Mouse (Mus musculus) hindbrain, postnatal 0 days (tissue): Measurements from ENCODE around the gene AW146154. TPM values are rescaled to one million over a fixed set of nuclear protein-coding genes. Genes with fewer than 3 reads are reported as not detected.
"Not testable (repeated sequence)": the region's sequence is repeated elsewhere in the genome, so short reads cannot be mapped to it uniquely, and the experiment has no call there.

ENCODE experiments used
- ATAC-seq: fragments of 200-750 bp; cut with Nextera tagmentation; 2 replicates; pipeline ENCODE4 v1.8.0; 2017; ENCODE audit warnings: mild to moderate bottlenecking, moderate TSS enrichment, moderate library complexity
- DNase-seq: peaks from one replicate; pipeline ENCODE4 v3.0.0-alpha.2; 2015; ENCODE audit warnings: low spot score
- H3K27ac ChIP-seq: fragments of 300-500 bp; sonication (generic); 2 replicates; pipeline ENCODE4 v1.5.1; 2014; ENCODE audit warnings: mild to moderate bottlenecking
- H3K27me3 ChIP-seq: fragments of 300-500 bp; sonication (generic); 2 replicates; pipeline ENCODE4 v1.6.1; 2014; ENCODE audit warnings: low read length, mixed read lengths; ENCODE audit not compliant: insufficient read depth
- H3K36me3 ChIP-seq: fragments of 300-500 bp; sonication (generic); 2 replicates; pipeline ENCODE4 v1.6.1; 2014; ENCODE audit warnings: low read length, mixed read lengths; ENCODE audit not compliant: insufficient read depth
- H3K4me1 ChIP-seq: fragments of 300-500 bp; sonication (generic); 2 replicates; pipeline ENCODE4 v1.6.1; 2014; ENCODE audit warnings: antibody characterized with exemption, low read length, mixed read lengths; ENCODE audit not compliant: insufficient read depth
- H3K4me2 ChIP-seq: fragments of 300-500 bp; sonication (generic); 2 replicates; pipeline ENCODE4 v1.6.1; 2014; ENCODE audit warnings: low read depth, mild to moderate bottlenecking, low read length, moderate library complexity, mixed read lengths
- H3K4me3 ChIP-seq: fragments of 300-500 bp; sonication (generic); 2 replicates; pipeline ENCODE4 v1.5.1; 2014; ENCODE audit warnings: low read length
- H3K9ac ChIP-seq: fragments of 300-500 bp; sonication (generic); replicated peaks from 2 replicates; pipeline ENCODE4 v1.6.1; 2014; ENCODE audit warnings: mild to moderate bottlenecking, low read length, moderate library complexity, mixed read lengths
- H3K9me3 ChIP-seq: fragments of 300-500 bp; sonication (generic); 2 replicates; pipeline ENCODE4 v1.6.1; 2016; ENCODE audit warnings: low read length, mixed read lengths
- CTCF ChIP-seq: IDR thresholded peaks from 2 replicates; pipeline ENCODE4 v1.5.1; 2016; ENCODE audit warnings: antibody characterized with exemption, control low read depth, low read depth
- WGBS: fragments of 180-500 bp; shearing (Covaris S2); extraction: QIAGEN DNeasy Blood & Tissue Kit; methylation state at CpG from one replicate; pipeline ENCODE4 v1.1.7; 2014; 5-methylcytosine and 5-hydroxymethylcytosine counted together
- polyA plus RNA-seq: library from polyadenylated mRNA; unstranded; fragments of >200 nt; fragmentation: Nextera tagmentation; extraction: Ambion mirVana; gene quantifications from 2 replicates; pipeline ENCODE4 v1.2.1, GENCODE M21; 2015
- total RNA-seq: library from RNA; depleted of rRNA; stranded (reverse); fragments of >200 nt; gene quantifications from 2 replicates; pipeline ENCODE4 v1.2.3, GENCODE M21; 2014; rRNA removed

Gene AW146154
- total and polyA plus RNA-seq, 2 experiments from 2014 or later = 3.6 to 5.3 TPM

DNA sequence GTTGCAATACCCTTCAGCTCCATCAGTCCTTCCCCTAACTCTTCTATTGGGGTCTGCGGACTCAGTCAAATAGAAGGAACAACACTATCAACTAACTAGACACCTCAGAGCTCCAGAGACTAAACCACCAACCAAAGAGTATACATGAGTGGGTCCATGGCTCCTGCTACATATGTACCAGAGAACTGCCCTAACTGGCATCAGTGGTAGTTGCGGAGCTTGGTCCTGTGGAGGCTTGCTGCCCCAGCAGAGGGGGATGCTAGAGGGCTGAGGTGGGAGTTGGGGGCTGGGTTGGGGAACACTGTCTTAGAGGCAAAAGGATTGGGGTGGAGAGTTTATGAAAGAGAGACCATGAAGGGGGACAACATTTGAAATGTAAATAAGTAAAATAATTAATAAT is 1.8 kb downstream of the AW146154 start:
- Histone ChIP-seq H3K36me3 (no peaks in the 10 kb centered on the region), H3K27ac (no peak overlapping the region), H3K4me2 (no peak overlapping the region), H3K9ac (no peak overlapping the region), H3K4me1 (no peaks in the 10 kb centered on the region), H3K9me3 (peaks cover 4% of the 10 kb centered on the region; the same call in 1 of the 2 replicates), H3K27me3 (no peaks in the 10 kb centered on the region), H3K4me3 (no peak overlapping the region)
- no peak for TF ChIP-seq CTCF
- ATAC-seq = no peak
- 100% methylated on average over 2 of the region's 2 CpGs for WGBS
- no peak for DNase-seq

- ATAC-seq (peak; percentile 64; the same call in 1 of the 2 replicates), DNase-seq (peak; percentile 3)
- 14% methylated on average over 10 of the region's 10 CpGs for WGBS
- Histone ChIP-seq H3K4me3 (0 out of 2 replicates have a peak overlapping the region, but pooled peaks have one; percentile 7), H3K4me2 (0 out of 2 replicates have a peak overlapping the region, but pooled peaks have one; percentile 21), H3K9me3 (0 out of 2 replicates have a peak, but pooled peaks cover 7% of the 10 kb centered on the region), H3K4me1 (no peaks in the 10 kb centered on the region), H3K36me3 (no peaks in the 10 kb centered on the region), H3K27me3 (no peaks in the 10 kb centered on the region), H3K27ac (no peak overlapping the region), H3K9ac (no peak overlapping the region)
- no peak for TF ChIP-seq CTCF
Measured at GRCm38 (mm10) chr7:41451864-41452263, 47.8 kb downstream of the AW146154 start.

DNA sequence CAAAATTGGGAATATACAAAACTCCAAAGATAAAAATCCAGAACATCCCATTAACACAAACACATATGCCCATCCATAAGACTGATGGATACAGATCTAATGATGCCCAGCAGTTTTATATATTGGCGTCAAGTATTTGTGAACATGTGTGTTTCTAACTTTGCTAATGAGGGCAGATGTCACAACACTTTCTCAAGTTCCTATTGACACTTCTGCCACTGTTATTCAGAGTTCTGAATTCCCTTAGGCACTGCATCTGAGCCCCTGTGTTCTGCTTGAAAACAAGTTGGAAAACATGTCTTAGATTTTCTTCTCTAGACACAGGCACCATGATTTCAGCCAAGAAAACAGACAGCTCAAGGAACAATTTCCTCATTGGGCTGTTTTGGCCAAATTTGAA is 51.1 kb downstream of the AW146154 start, which contains the start of gene Vmn2r57:
Gene Vmn2r57, minus strand, starts transcription at position 101 of the 400 bp plus-strand sequence.
- not testable (repeated sequence) for H3K27ac ChIP-seq, H3K36me3 ChIP-seq, H3K4me3 ChIP-seq, H3K4me1 ChIP-seq, H3K27me3 ChIP-seq, DNase-seq, H3K9ac ChIP-seq, H3K4me2 ChIP-seq, ATAC-seq, H3K9me3 ChIP-seq
- 68% methylated on average over 1 of the region's 1 CpGs for WGBS

Other genes starting within 250 kb of the AW146154 start
- 2.8 and 5.2 TPM in 2 replicates for gene AI987944, start 106.5 kb downstream of the AW146154 start, total RNA-seq
- 7.4 and 8.4 TPM in 2 replicates for gene AI987944, start 106.5 kb downstream of the AW146154 start, polyA plus RNA-seq
- 0.07 and 0.58 TPM in 2 replicates for gene Vmn2r57, start 51.2 kb downstream of the AW146154 start, total RNA-seq
- 0.45 and 0.47 TPM in 2 replicates for gene Vmn2r57, start 51.2 kb downstream of the AW146154 start, polyA plus RNA-seq
- 0.11 TPM in 1 of 2 replicates, not detected in the other for gene Gm20449, start 473 bp downstream of the AW146154 start, total RNA-seq
- 0.08 and 0.15 TPM in 2 replicates for gene Gm20449, start 473 bp downstream of the AW146154 start, polyA plus RNA-seq
- not detected in 2 replicates for gene Gm6871, start 73.8 kb upstream of the AW146154 start, total RNA-seq
- not detected in 2 replicates for gene Gm6871, start 73.8 kb upstream of the AW146154 start, polyA plus RNA-seq
- gene 2610021A01Rik, start 99.3 kb upstream of the AW146154 start, total RNA-seq = 22.0 and 28.6 TPM in 2 replicates
- gene 2610021A01Rik, start 99.3 kb upstream of the AW146154 start, polyA plus RNA-seq = 7.6 and 8.3 TPM in 2 replicates
- gene Zfp788, start 133.3 kb upstream of the AW146154 start, total RNA-seq = 12.2 and 19.0 TPM in 2 replicates
- gene Zfp788, start 133.3 kb upstream of the AW146154 start, polyA plus RNA-seq = 14.4 and 16.2 TPM in 2 replicates